Mouse (Mus musculus) bone marrow macrophage, adult 2 months (primary cell): Measurements from ENCODE around the gene Kri1.

Experiments used
- CTCF ChIP-seq: IDR thresholded peaks from 2 replicates; pipeline ENCODE4 v1.5.1; 2012; ENCODE audit warnings: low read depth, mild to moderate bottlenecking, low read length, moderate library complexity
- POLR2A ChIP-seq: IDR thresholded peaks from 2 replicates; pipeline ENCODE4 v1.6.1; 2012; ENCODE audit warnings: mild to moderate bottlenecking, low read depth, low read length, borderline replicate concordance

- TF ChIP-seq POLR2A (no peak), CTCF (no peak)
These were observed 32.5 kb upstream of the Kri1 start for GRCm38 (mm10) chr9:21320280-21320618.
